Mouse (Mus musculus) embryonic fibroblast, embryonic 13.5 days (primary cell): ENCODE data around the gene Plxna1. TPM values are rescaled to one million over a fixed set of nuclear protein-coding genes. Genes with fewer than 3 reads are reported as not detected.
A peak's percentile ranks its signal among the peaks of the same experiment; 100 is the strongest.

Experiments
- H3K27ac ChIP-seq: 2 replicates; pipeline ENCODE4 v1.5.1; 2012; ENCODE audit warnings: low read length, control low read depth, inconsistent platforms; ENCODE audit not compliant: insufficient read depth
- H3K4me1 ChIP-seq: 2 replicates; pipeline ENCODE4 v1.6.1; 2011; ENCODE audit warnings: low read length; ENCODE audit not compliant: control insufficient read depth, insufficient read depth
- H3K4me3 ChIP-seq: 2 replicates; pipeline ENCODE4 v1.5.1; 2011; ENCODE audit warnings: mild to moderate bottlenecking, control low read depth, low read length; ENCODE audit not compliant: insufficient read depth
- CTCF ChIP-seq: IDR thresholded peaks from 2 replicates; pipeline ENCODE4 v1.5.1; 2011; ENCODE audit warnings: mild to moderate bottlenecking, control low read depth, low read length, moderate library complexity, borderline replicate concordance; ENCODE audit not compliant: insufficient read depth
- POLR2A ChIP-seq: IDR thresholded peaks from 2 replicates; pipeline ENCODE4 v1.6.1; 2011; ENCODE audit warnings: low read depth, mild to moderate bottlenecking, control low read depth, low read length, moderate library complexity
- polyA plus RNA-seq: library from polyadenylated mRNA; stranded (reverse); fragments of >200 nt; gene quantifications from 2 replicates; pipeline ENCODE4 v1.2.4, GENCODE M21; 2011; ENCODE audit warnings: low read depth; ENCODE audit not compliant: missing spikeins, insufficient read length

The Plxna1 gene
- polyA plus RNA-seq, 1 experiment, result 161 TPM

- H3K27ac ChIP-seq, result no peak overlapping the region
- peak overlapping the region; percentile 20 for H3K4me3 ChIP-seq
- H3K4me1 ChIP-seq, result peaks cover 14% of the 10 kb centered on the region; the same call in 1 of the 2 replicates
- no peak for TF ChIP-seq CTCF
Measured at GRCm38 (mm10) chr6:89363107-89363451, 659 bp upstream of the Plxna1 start.

GRCm38 (mm10) chr6:89361418-89362280, 771 bp downstream of the Plxna1 start:
- Histone ChIP-seq H3K27ac (peak overlapping the region; percentile 36), H3K4me1 (peaks cover 14% of the 10 kb centered on the region; the same call in 1 of the 2 replicates), H3K4me3 (peak overlapping the region; percentile 59)
- TF ChIP-seq CTCF (no peak), POLR2A (no peak)

GRCm38 (mm10) chr6:89360709-89361417, 1.6 kb downstream of the Plxna1 start:
- Histone ChIP-seq H3K4me1 (peaks cover 14% of the 10 kb centered on the region; the same call in 1 of the 2 replicates), H3K27ac (no peak overlapping the region), H3K4me3 (peak overlapping the region; percentile 59)
- TF ChIP-seq CTCF (no peak), POLR2A (no peak)

GRCm38 (mm10) chr6:89359771-89360708, 2.4 kb downstream of the Plxna1 start:
- TF ChIP-seq POLR2A, result no peak
- TF ChIP-seq CTCF, result no peak
- Histone ChIP-seq H3K27ac (no peak overlapping the region), H3K4me3 (peak overlapping the region; percentile 59), H3K4me1 (peaks cover 14% of the 10 kb centered on the region; the same call in 1 of the 2 replicates)

GRCm38 (mm10) chr6:89359192-89359591, 3.2 kb downstream of the Plxna1 start:
- Histone ChIP-seq H3K4me1 (peaks cover 14% of the 10 kb centered on the region; the same call in 1 of the 2 replicates), H3K27ac (no peak overlapping the region), H3K4me3 (no peak overlapping the region)
- TF ChIP-seq CTCF (no peak), POLR2A (no peak)

GRCm38 (mm10) chr6:89355661-89356060, 6.8 kb downstream of the Plxna1 start:
- Histone ChIP-seq H3K4me3 (no peak overlapping the region), H3K27ac (no peak overlapping the region), H3K4me1 (peaks cover 24% of the 10 kb centered on the region; the same call in 1 of the 2 replicates)

GRCm38 (mm10) chr6:89354726-89355125, 7.7 kb downstream of the Plxna1 start:
- Histone ChIP-seq H3K4me3 (no peak overlapping the region), H3K27ac (no peak overlapping the region), H3K4me1 (peaks cover 33% of the 10 kb centered on the region; the same call in 1 of the 2 replicates)
- TF ChIP-seq CTCF (no peak), POLR2A (no peak)

More at GRCm38 (mm10) chr6:89355661-89356060, 6.8 kb downstream of the Plxna1 start:
- TF ChIP-seq POLR2A, result no peak
- no peak for TF ChIP-seq CTCF

- Histone ChIP-seq H3K27ac (no peak overlapping the region), H3K4me3 (no peak overlapping the region), H3K4me1 (peaks cover 26% of the 10 kb centered on the region; the same call in 1 of the 2 replicates)
- TF ChIP-seq POLR2A, result no peak
- TF ChIP-seq CTCF, result no peak
Measured at GRCm38 (mm10) chr6:89354076-89354475, 8.3 kb downstream of the Plxna1 start.

GRCm38 (mm10) chr6:89353101-89353500, 9.3 kb downstream of the Plxna1 start:
- H3K4me3 ChIP-seq, result no peak overlapping the region
- TF ChIP-seq CTCF (no peak), POLR2A (no peak)
- peaks cover 24% of the 10 kb centered on the region; the same call in 1 of the 2 replicates for H3K4me1 ChIP-seq
- H3K27ac ChIP-seq, result no peak overlapping the region
